Mouse (Mus musculus): ENCODE results near the gene Map3k11.

Gene Map3k11

DNA sequence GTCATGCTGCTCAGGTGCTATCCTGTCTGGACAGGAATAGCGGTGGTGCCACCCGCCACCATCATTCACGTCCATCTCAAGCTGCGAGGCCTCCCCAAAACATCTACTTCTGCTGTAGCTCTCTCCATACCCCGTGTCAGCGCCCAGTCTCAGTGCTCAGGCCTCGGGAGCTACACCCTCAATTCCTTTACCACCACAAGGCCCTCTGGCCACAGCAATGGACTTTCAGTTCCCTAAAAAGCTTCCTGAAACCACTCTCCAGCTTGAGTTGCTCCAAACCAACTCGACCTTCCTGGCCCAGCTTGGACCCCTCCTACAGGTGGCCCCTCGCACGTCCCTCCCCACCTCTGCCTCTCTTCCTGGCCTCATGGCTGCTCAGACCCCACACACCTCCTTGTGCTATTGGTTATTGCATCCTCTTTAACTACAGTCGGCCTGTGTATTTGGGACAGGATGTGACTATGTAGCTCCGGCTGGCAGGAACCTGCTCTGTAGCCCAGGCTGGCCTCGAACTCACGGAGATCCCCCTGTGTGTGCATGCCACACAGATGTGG is 23.4 kb downstream of the Map3k11 start:
- no peak for DNase-seq

DNA sequence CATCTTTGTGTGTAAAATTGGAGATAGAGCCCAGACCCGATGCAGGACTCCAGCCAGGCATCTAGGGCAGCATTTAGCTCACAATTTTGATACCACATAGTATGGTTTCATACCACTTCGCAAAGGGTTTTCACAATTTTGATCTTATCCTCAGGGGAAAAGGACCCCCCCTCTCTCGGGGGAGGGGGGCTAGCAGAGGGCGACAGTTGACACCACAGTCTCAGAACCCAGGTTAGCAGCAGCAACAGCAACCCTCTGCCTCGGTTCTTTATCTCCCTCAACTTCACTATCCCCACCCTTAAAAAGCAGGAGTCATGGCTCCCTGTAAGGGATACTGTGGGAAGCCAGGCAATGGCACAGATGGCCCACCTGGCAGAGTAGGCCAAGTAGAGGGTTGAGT is 24.7 kb downstream of the Map3k11 start:
- no peak for DNase-seq

DNA sequence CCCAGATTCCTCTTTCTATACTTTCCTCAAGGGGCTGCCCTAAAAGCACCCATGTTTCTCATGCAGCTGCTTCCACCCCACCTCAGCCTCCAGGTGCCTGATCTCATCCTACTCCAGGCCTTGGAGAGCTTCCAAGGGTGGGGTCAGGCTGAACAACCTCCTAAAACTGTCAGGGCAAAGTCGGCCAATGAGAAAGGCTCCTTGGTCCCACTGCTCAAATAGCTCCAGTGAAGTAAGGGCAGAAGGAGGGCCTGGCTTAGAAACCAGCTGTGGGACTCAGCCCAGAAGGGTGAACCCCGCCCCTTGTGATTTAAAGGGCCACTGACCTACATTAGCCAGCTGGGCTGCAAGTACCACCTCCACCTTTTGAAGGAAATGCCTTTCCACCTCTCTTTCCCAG is 25.2 kb downstream of the Map3k11 start:
- peak; percentile 62 for DNase-seq

DNA sequence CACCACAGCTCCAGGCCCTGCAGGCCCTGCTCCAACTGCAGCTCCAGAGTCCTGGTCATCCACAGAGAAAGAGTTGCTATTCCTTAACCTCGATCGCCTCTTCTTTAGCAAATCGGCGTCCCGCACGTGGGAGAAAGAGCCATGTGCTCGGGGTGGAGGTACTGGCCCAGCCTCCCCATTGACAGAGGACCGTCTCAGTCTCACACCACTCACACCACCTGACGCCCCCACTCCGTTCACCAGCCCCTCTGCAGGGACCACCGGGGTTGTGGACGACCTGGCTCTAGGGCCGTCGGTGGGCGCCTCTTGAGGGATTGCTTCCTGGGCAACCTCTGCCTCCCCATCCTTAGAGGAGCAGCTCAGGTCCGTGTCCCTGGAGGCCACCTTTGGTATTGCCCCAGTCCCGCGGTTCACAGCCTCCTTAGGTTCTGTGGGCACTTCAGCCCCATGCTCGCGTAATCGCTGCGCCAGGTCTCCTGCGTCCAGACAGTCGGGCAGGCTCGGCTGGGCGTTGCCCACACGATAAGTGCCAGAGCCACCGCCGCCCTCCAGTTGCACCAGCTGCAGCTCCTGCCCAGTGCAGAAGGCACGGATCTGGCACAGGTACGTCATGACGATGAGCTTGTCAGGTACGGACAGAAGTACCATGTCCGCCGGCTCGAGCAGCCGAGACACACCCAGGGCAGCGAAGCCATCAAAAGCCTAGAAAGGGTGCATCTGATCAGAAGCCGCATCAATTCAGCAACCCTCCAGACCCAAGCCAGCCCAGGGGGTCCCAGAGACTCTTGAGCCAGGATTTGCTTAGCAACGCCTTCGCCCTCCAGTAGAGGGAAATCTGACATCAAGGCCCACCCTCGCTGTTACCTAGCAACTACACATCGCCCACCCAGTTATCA is 27.5 kb downstream of the Map3k11 start:
- DNase-seq: peak; percentile 48

DNA sequence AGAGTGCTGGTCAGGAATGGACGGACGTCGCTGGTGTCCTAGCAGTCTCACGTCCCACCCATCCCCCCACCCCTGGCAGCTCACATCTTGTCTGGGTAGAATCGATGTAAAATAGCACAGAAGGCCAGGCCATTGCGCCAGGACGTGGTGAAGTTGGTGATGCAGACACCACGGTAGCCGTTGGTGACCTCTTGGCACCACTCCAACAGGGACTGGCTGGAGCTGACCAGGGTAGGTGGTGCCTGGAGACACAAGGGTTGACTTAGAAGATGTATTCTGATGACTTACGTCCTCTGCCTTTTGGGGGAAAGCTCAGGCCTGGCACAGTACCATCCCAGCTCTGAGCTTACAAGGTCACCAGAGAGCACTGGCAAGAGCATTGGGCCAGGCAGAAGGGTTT is 28.4 kb downstream of the Map3k11 start:
- no peak for DNase-seq

DNA sequence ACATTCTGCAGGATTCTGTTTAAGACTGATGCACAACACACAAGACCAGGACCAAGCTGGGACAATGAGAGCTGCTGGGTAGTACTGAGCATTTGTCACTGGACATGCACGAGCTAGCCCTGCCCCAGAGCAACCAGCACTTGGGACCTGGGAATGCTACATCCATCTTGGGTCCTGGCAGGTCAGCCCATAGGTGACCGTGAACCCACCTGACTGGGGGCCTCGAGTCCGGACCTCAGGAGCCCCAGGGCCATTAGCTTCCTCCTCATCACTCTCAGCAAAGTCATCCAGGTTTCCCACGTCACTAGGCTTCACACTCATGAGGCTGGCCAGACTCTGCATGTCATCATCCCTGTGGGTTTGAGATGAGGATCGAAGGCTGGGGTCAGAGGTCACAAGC is 32.7 kb downstream of the Map3k11 start:
- DNase-seq: no peak

DNA sequence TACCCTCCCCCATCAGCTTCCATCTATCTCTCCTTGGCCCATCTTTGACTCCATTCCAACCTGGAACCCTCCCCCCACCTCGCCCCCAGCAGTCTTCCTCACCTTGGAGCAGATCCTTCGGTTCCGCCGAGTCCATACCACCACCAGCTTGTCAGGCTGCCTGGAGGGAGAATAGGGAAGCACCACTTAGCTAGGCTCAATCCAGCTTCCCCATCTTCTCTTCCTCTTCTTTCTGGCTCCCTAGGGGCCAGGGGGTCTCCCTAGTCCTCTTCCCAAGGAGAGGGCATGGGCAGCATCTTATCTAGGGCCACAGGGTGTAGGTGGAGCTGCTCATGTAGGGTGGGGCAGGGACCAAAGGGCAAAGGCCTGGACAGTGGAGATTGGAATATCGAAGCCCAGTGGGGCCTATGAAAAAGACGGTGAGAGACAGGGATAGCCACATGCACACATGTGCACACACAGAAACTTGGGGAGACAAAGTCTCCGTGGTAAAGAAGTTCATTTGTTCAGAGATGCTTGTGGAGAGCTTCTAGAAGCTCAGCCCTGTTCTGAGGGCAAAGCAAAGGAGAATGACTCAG is 34.4 kb downstream of the Map3k11 start:
- no peak for DNase-seq

DNA sequence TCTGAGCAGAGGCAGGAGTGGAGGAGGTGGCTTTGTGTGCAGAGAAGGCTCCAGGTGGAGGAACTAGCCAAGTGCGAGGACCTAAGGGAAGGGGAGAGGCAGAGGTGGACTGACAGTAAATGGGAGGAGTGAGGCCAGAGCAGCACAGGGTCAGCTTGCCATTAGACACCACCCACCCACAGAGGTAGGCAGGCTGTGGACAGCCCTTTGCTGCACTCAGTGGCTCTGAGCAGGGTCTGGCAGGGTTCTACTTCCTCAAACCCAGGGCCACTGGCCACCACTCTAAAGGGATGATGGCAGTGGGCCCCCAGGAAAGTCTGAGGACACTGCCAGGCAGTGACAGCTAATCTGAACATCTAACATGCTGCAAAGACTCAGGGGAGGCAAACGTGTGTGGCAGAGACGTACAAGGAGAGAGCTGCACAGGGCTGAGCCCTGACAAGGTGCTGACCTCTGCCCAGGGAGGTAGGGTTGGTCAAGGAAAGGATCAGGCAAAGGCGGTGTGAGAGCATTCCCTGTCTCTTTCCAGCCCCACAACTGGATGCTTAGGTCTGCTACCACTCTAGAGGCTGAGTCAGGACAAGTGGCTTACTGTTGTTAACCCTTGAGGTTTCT is 35.5 kb downstream of the Map3k11 start:
- no peak for DNase-seq

DNA sequence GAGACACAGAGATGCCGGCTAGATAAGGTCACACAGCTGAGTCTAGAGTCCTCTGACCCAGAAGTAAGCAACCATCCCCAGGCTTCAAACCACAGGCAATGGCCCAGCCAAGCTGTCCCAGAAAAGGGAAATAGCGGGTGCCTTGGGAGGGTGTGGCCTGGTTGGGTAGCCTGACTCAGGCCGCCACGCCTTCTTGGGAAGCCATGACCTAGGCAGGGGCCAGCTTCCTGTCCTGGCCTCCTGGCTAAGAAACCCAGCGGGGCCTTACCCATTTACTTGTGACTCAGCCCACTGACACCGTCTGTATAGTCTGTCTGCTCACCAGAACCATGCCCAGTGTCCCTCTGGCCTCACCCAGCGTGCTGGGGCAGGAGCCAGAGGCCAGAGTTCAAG is 36.0 kb downstream of the Map3k11 start:
- DNase-seq: peak; percentile 73

DNA sequence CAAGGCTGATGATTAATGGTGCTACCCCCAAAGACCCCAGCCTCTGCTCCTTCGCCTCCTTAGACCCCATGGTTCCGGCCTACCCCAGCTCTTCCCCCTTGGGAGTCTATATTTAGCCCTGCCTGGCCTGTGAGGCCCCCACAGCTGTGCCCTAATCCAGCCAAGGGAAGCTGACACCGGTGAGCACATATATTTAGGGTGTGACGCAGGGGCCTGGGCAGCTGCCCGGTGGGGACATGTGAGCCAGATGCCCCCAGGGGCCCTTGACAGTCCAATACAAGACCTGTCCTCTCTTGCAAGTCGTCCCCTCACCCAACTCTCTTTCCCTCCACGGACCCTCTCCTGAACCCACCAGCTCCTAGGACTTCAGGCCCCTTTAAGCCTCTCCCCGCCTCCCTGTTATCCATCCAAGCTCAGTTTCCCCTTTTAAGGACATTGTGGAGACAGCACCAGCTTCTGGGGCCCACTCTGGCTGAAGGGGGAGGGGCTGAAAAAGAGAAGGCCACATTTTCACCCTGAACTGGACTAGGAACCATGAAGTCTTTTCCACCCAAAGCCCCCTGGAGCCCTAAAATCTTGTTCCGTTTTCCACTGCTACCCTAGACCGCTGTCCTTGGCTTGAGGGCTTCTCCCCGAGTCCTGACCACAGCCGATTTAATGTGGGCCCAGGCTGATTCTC is 36.6 kb downstream of the Map3k11 start:
- DNase-seq: peak; percentile 51

DNA sequence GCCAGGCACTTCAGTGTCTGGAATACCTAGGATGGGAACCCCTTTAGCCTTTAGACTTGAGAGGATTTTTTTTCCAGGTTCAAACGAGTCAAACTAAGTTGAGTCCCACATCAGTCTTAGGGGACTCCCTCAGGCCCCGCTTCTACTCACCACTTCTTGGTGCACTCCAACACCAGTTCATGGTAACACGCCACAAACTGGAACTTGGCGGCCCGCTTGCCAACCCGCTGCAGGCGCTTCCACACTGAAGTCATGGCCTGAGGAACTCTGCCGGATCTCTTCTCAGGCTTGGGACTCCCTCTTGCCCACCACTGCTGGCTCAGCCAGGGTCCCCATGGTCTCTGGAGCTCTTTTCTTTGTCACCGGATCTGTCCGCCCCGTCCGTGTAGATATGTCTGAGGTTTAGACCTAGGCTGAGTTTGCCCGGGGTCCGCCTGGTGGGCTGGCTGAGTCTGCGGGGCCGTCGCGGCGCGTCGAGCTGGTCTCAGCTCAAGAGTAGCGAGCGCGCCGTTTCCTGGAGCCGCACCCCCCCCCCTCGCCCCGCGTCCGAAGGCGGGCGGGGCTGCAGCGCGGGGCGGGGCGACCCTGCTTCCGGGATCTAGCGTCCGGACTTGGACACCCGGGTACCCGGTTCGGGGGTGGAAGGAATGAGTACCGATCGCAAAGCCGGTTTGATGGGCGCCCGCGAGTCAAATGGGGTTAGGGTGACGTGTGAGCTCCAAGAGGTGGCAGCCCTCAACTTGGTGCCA is 37.4 kb downstream of the Map3k11 start, which contains the start of gene Ehbp1l1:
Gene Ehbp1l1, minus strand, starts transcription at position 551 of the 749 bp plus-strand sequence.
- DNase-seq: peak; percentile 78

DNA sequence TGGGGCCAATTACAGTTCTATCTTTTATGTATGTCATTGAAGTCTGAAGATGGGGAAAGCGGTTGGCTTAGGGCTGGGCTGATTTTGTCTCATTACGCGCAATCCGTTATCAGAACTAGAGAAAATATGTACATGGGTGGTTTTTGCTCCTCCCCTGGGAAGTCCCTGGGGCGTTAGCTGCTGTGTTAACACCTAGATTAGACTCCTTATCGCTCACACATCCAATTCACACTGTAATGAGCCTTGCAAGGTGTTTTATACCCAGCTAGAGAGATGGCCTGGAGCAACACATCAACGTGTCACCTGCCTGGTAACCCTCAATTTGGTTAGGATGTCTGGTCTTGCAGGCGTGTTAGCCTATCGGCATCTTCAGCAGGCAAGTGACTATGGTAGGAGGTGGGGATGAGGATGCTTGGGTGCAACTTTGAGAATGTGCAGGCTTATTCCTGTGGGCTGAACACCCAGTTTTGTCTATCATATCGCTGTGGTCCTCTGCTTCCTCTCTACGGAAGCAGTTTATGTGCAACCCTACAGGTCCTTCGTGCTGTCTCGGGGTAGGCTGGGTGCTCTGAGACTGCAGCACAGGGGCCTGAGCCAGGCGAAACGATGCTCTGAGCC is 38.5 kb downstream of the Map3k11 start:
- DNase-seq: no peak

DNA sequence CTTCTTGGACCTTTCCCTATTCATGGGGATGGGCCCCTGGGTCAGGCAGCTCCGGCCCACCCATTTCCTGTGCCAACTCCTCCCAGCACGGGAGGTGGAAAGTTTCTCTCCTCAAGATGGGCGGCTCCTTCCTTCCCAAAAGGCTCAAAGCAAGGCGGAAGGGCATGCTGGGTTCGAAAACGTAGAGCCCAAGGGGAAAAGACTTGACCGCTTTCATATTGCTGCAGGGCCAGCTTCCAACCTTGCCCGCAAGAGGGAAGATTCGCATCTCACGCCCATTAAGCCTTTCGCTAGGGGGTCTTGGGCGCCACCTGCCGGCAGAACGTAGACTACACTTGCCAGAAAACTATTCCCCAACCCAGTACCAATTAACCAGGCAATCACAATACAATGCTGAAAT is 39.2 kb downstream of the Map3k11 start:
- peak; percentile 91 for DNase-seq

DNA sequence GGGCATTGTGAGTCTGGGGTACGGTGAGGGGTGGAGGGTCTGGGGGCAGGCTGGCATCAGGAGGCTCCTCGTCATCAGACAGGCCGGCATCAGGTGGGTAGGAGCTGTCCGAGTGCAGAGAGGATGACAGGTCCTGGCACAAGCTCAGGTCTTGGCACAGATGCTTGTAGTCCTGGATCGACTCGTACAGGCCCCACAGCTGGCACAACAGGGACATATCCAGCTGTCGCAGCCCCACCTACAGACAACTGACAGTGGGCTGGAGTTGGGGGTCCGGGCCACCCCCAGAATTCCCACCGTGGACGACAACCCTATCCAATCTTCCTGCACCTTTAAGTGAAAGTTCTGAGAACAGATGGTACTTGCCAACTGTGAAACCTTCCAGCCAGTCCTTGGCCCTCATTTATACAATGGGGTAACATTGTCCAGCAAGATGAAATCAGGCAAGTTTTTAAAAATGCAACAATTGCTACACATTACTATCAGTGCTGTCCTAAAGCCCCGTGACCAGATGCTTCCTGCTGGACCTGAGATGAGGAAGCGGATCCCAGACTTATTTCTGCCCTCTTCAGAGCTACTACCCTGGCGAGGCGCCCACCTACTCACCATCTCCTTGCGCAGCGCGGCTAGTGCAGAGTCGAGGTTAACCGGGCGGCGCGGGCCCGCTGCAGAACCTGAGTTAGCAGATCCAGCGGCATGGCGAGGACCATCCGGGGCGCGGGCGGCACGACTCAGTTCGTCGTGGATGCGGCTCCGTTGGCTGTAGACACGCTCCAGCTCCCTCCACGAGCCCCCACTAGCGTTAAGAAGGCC is 40.3 kb downstream of the Map3k11 start:
- no peak for DNase-seq

DNA sequence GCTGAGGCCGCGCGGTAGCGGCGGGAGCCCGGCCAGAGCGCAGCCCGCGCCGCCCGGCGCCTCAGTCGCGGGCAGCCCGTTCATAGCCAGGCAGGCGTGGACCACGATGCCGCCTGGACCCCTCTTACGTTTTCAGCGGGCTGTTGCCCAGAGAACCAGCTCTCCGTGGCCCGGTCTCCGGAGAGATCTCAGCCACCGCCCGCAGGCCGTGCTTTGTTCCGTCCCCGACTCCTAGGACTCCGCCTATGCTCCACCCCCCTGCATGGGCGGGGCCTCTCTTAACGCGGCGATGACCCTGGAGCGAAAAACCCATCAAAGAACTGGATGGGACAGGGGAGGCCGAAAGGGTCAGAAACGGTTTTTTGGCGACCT is 40.9 kb downstream of the Map3k11 start, which contains the start of gene Fam89b:
Gene Fam89b, minus strand, starts transcription at position 210 of the 372 bp plus-strand sequence.
- peak; percentile 93 for DNase-seq

DNA sequence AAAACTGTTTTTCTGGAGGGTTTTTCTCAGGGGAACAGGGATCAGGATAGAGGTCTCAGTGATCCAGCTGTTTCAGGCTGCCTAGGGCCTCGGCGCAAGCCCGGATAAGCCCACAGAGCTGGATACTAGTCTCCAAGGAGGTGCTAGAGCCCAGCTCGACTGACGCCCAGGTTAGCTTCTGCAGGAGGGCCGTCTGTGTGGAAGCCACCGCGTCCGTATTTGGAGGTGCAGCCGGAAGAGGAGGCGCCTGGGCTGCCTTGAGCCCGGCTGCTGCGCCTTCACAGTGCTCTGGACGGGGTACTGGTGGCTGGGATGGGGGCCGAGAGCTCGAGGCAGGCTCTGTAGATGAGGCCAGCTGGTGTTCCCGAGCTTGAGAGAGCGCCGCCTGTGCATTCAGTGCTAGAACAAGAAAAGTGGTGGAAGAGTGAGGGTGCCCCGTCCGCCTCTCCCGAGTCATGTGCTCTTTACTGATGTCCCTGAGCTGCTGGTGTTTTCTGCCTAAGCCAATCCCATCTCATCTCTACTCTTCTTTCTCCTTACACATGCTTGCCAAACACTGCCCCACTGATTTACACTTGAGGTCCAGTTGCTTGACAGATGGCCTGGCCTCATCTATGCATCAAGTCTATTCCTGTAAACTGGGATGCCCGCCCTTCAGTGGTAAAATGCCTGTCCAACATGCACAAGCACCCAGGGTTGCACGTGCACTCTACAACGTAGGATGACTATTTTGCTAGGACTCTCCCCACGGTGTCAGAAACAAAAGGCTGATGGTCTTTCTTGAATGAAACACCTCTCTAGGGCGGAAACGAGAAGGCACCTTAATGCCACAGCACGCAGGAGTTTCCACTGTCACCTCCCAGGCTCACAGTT is 42.0 kb downstream of the Map3k11 start:
- no peak for DNase-seq

DNA sequence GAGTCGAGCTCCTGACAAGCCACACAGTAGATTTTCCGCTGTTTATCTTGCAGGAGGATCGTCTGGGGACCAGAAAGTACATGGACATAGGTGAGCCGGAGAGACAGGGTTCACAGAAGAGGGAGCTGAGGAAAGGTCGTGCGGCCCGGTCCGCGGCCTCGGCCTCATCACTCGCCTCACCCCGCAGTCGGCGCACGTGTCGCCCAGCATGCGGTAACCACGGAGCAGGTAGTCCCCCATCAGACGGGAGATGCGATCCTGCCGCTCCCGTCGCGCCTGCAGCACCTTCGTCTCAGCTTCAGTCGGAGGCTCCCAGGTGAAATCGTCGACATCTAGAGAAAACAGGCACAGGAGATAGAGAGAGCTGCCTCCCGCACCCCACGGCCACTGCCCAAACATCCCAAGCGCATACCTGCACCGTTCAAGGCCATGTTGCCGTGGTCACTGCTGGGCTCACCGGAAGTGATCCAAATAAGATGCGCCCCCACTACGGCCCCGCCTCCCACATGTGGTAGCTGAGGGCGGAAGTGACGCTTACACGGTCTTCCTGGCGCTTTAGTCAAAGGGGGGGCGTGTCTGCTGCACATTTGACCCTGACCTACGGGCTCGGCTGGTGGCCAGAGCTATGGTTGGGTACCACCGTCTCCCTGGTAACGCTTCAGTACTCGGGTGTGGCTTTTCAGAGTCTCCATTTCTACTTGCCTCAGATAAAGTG is 42.9 kb downstream of the Map3k11 start:
- peak; percentile 94 for DNase-seq

DNA sequence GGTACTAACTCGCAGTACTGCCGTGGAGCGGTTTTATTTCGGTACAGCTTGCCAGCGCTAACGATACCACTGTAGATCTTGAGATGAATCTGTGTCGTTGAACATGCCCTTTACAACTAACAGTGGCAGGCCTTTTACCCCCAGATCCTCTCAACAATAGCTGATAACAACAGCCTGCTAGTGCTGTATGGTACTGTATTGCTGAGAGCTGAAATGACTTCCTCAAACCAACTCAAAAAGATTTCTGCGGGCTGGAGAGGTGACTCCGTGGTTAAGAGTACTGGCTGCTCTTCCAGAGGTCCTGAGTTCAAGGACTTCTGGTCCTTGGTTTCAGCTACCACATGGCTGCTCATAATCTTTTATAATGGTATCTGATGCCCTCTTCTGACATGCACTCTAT is 45.8 kb downstream of the Map3k11 start:
- DNase-seq: no peak

DNA sequence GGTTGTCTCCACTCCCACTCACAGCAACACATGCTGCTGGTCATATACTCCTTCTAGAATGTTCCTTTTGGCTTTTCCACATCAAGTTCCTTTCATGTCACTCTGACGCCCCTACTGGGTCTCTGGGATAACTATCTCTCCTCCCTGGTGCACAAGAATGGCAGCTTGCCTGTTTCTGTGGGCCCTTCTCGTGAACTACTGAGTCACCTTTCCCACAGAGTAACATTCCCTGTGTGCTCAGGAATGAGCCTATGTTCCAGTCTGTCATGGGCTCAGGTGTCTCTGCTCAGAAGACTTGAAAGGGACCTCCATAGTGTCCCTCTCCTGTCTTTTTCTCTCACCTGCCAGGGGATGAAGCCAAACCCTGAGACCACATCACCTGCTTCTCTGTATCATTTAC is 50.9 kb downstream of the Map3k11 start:
- DNase-seq: no peak

Measured in kidney, adult 18-20 months (tissue).